Mouse (Mus musculus) embryonic facial prominence, embryonic 14.5 days (tissue): ENCODE data around the gene Sh3bp2. TPM values are rescaled to one million over a fixed set of nuclear protein-coding genes. Genes with fewer than 3 reads are reported as not detected.
"Not testable (repeated sequence)": the region's sequence is repeated elsewhere in the genome, so short reads cannot be mapped to it uniquely, and the experiment has no call there.

Source experiments
- ATAC-seq: fragments of 200-750 bp; cut with Nextera tagmentation; 2 replicates; pipeline ENCODE4 v1.8.0; 2017; ENCODE audit warnings: low read depth, moderate number of reproducible peaks, moderate TSS enrichment
- DNase-seq: peaks from one replicate; pipeline ENCODE4 v3.0.0-alpha.2; 2015; ENCODE audit warnings: low spot score
- H3K27ac ChIP-seq: fragments of 300-500 bp; sonication (generic); replicated peaks from 2 replicates; pipeline ENCODE4 v1.5.1; 2014; ENCODE audit warnings: low read depth, mild to moderate bottlenecking, low read length, moderate library complexity
- H3K27me3 ChIP-seq: fragments of 300-500 bp; sonication (generic); replicated peaks from 2 replicates; pipeline ENCODE4 v1.6.1; 2014; ENCODE audit warnings: low read length; ENCODE audit not compliant: control insufficient read depth, insufficient read depth
- H3K36me3 ChIP-seq: fragments of 300-500 bp; sonication (generic); 2 replicates; pipeline ENCODE4 v1.6.1; 2014; ENCODE audit warnings: low read length, mixed read lengths; ENCODE audit not compliant: control insufficient read depth, insufficient read depth
- H3K4me1 ChIP-seq: fragments of 300-500 bp; sonication (generic); 2 replicates; pipeline ENCODE4 v1.6.1; 2014; ENCODE audit warnings: antibody characterized with exemption, low read length; ENCODE audit not compliant: control insufficient read depth, insufficient read depth
- H3K4me2 ChIP-seq: fragments of 300-500 bp; sonication (generic); 2 replicates; pipeline ENCODE4 v1.6.1; 2014; ENCODE audit warnings: low read depth, mild to moderate bottlenecking, low read length, moderate library complexity, mixed read lengths
- H3K4me3 ChIP-seq: fragments of 300-500 bp; sonication (generic); 2 replicates; pipeline ENCODE4 v1.5.1; 2014; ENCODE audit warnings: low read depth, mild to moderate bottlenecking, low read length
- H3K9ac ChIP-seq: fragments of 300-500 bp; sonication (generic); 2 replicates; pipeline ENCODE4 v1.6.1; 2014; ENCODE audit warnings: low read depth, mild to moderate bottlenecking, low read length, moderate library complexity, mixed read lengths
- H3K9me3 ChIP-seq: fragments of 300-500 bp; sonication (generic); 2 replicates; pipeline ENCODE4 v1.6.1; 2016; ENCODE audit warnings: low read length; ENCODE audit not compliant: control insufficient read depth
- WGBS: fragments of 180-500 bp; shearing (Covaris S2); extraction: QIAGEN DNeasy Blood & Tissue Kit; methylation state at CpG from one replicate; pipeline ENCODE4 v1.1.7; 2014; 5-methylcytosine and 5-hydroxymethylcytosine counted together
- polyA plus RNA-seq: library from polyadenylated mRNA; unstranded; fragments of >200 nt; fragmentation: Nextera tagmentation; extraction: Ambion mirVana; gene quantifications from 2 replicates; pipeline ENCODE4 v1.2.1, GENCODE M21; 2014

Sh3bp2 gene
- polyA plus RNA-seq, 1 experiment from 2014 or later: 8.7 TPM

DNA sequence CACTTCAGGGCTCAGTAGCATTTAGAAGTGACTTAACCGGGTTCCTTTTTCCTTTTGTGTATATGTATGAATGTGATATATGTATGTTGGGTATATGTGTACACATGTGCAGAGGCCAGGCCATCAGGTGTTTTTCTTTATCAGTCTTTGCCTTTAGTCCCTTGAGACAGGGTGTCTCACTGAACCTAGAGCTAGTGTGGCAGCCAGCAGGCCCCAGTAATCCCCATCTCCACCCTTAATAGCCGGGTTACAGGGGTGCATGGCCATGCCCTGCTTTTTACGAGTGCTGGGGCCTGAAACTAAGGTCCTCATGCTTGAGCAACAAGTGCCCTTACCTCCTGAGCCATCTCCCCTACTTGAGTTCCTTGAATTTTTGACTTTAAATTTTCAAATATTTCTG lies 45.9 kb downstream of the Sh3bp2 start:
- H3K27ac ChIP-seq: no peak overlapping the region
- peaks cover 8% of the 10 kb centered on the region for H3K4me1 ChIP-seq
- no peak overlapping the region for H3K4me3 ChIP-seq
- ATAC-seq (no peak), DNase-seq (no peak)
- 83% methylated on average over 3 of the region's 3 CpGs for WGBS
- no peaks in the 10 kb centered on the region for H3K9me3 ChIP-seq
- H3K36me3 ChIP-seq: no peaks in the 10 kb centered on the region
- H3K27me3 ChIP-seq: no peaks in the 10 kb centered on the region
- no peak overlapping the region for H3K9ac ChIP-seq
- H3K4me2 ChIP-seq: no peak overlapping the region

DNA sequence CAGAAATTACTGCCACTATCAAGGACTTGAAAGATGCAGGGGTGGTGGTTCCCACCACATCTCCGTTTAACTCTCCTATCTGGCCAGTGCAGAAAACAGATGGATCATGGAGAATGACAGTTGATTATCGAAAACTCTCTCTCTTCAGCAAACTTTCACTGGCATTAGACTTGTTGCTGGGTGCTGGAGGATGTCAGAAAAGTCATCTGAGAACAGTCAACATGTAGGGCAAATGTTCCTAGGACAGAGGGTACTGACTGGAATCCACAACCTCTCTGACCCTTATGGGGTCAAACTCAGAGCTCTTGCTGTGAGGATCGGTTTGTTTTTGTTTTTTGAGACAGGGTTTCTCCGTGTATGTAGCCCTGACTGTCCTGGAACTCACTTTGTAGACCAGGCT lies 46.9 kb downstream of the Sh3bp2 start:
- not testable (repeated sequence) for H3K27ac ChIP-seq, DNase-seq, H3K9me3 ChIP-seq, H3K27me3 ChIP-seq, ATAC-seq, H3K4me1 ChIP-seq, H3K36me3 ChIP-seq
- Histone ChIP-seq H3K4me2 (peak overlapping the region; percentile 69), H3K9ac (peak overlapping the region; percentile 99), H3K4me3 (peak overlapping the region; percentile 97; the same call in 1 of the 2 replicates)
- WGBS: 53% methylated on average over 3 of the region's 4 CpGs

DNA sequence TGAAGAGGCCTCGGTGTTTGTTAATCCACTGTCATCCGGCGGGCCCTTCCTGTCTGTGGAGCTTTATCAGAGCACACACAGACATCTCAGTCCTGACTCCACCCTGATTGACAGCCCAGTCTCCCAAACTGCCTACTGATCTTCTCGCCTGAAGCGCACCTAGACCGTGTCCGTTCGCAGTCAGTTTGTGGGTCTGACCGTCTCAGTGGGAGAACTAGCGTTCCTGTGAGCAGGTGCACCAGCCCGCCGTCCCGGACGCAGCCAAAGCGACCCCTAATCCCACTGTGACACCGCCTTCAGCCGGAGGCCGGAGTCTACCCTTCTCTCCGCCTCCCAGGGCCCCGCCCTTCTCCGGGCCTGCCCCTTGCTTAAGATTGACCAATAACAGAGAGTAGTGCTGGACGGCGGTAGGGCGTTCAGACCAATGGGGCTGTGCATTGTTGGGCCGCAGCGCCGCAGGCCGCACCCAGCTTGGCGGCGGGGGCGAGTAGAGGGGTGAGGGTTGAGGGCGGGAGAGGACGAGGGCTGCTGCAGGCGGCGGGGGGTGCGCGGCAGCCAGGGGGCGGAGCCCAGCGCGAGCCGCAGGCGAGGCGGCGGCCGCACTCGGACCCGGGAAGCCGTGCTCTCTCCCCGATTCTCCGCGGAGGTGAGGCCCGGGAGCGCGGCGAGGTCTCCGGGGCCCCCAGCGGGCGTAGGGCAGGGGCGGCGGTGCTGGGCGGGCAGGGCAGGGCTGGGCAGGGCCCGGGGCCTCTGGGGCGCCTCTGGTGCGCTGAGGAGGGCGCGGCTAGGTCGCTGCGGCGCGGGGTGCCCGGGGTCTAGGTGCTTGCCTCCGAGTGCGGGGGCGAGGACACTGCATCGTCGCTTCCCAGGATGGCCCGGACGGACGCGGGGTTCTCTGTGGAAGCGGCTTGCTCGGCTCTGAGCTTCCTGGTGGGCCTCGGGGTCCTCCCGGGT lies 47.9 kb downstream of the Sh3bp2 start, which contains the start of gene Add1:
Gene Add1 (plus strand): TSS at position 397 of the 954 bp plus-strand sequence.
- Histone ChIP-seq H3K4me1 (peaks cover 8% of the 10 kb centered on the region), H3K4me3 (peak within 1 kb of the TSS; percentile 97), H3K36me3 (no peaks in the 10 kb centered on the region), H3K27ac (peak within 1 kb of the TSS; percentile 89), H3K27me3 (no peaks in the 10 kb centered on the region), H3K9me3 (no peaks in the 10 kb centered on the region), H3K9ac (peak within 1 kb of the TSS; percentile 99), H3K4me2 (peak within 1 kb of the TSS; percentile 69)
- under 1% methylated on average over 40 of the region's 84 CpGs for WGBS
- DNase-seq (peak; percentile 97), ATAC-seq (peak; percentile 100)

DNA sequence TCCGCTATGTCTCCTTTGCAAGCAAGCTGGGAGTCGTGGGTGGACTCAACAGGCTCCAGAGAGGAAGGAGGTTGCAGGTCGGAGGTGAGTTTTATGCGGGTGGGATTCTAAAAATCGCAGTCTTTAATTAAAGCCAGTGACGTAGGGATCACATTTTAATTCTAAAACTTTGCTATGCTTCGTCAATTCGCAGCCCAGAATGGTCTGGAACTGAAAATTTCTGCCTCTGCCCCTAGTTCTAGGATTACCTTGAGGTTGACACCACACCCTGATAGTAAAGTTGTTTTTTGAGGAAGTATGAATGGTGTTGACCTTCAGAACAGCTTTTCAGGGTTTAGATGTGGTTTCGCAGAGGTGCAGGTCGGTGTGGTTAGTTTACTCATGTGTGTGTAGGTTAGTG lies 49.1 kb downstream of the Sh3bp2 start:
- Histone ChIP-seq H3K4me3 (peak overlapping the region; percentile 97), H3K9me3 (no peaks in the 10 kb centered on the region), H3K36me3 (no peaks in the 10 kb centered on the region), H3K4me1 (peaks cover 8% of the 10 kb centered on the region), H3K27me3 (no peaks in the 10 kb centered on the region), H3K9ac (peak overlapping the region; percentile 99), H3K27ac (peak overlapping the region; percentile 89; the same call in 1 of the 2 replicates), H3K4me2 (peak overlapping the region; percentile 69)
- 25% methylated on average over 10 of the region's 10 CpGs for WGBS
- DNase-seq (no peak), ATAC-seq (no peak)

DNA sequence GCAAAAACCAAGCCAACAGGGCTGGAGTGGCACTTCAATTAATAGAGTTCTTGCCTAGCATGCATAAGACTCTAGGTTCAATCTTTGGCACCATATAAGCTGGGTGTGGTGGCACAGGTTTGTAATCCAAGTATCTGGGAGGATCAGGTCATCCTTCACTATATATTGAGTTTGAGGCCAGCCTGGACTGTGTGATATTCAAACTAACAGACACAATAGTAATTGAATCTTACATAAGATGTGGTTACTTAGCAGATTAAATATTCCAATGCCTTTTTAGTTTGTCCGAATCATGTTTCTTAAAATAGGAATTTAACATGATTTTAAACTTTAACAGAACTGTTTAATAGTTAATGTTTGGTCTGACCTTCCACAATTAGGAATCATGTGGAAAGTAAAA lies 50.6 kb downstream of the Sh3bp2 start:
- ATAC-seq (no peak), DNase-seq (no peak)
- Histone ChIP-seq H3K4me2 (no peak overlapping the region), H3K4me3 (no peak overlapping the region), H3K4me1 (peaks cover 8% of the 10 kb centered on the region), H3K27me3 (no peaks in the 10 kb centered on the region), H3K9ac (no peak overlapping the region), H3K9me3 (no peaks in the 10 kb centered on the region), H3K27ac (no peak overlapping the region), H3K36me3 (no peaks in the 10 kb centered on the region)
- 85% methylated on average over 1 of the region's 1 CpGs for WGBS

DNA sequence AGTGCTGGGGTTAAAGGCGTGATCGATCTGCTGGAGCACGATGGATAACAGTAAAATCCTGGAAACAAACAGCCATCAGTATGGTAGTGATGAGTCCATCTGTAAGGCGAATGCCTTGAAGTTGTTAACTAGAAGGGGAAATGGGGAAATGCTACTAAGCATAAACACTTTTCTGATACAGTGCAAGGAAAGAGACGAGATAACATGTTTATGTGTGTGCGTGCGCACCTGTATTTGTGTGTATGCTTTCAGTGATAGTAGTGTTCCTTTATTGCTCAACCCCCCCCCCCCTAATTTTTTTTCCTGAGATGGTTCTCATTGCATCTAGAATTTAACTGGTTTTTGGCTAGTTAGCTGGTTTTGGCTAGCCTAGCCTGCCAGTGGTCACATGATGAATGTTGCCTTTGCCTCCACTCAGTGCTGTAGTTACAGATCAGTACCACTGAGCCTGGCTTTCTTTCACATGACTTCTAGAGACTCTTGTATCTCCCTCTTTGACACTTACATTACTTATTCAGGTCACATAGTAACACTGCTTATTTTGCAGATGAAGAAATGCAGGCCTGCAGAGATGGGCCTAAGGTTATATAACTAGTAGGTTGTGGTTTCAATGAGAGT lies 52.5 kb downstream of the Sh3bp2 start:
- ATAC-seq: no peak
- no peak overlapping the region for H3K27ac ChIP-seq
- H3K4me2 ChIP-seq: no peak overlapping the region
- no peaks in the 10 kb centered on the region for H3K27me3 ChIP-seq
- no peak overlapping the region for H3K4me3 ChIP-seq
- H3K36me3 ChIP-seq: no peaks in the 10 kb centered on the region; the same call in 1 of the 2 replicates
- H3K4me1 ChIP-seq: peaks cover 6% of the 10 kb centered on the region
- H3K9me3 ChIP-seq: no peaks in the 10 kb centered on the region
- 97% methylated on average over 7 of the region's 7 CpGs for WGBS
- DNase-seq: no peak
- no peak overlapping the region for H3K9ac ChIP-seq

DNA sequence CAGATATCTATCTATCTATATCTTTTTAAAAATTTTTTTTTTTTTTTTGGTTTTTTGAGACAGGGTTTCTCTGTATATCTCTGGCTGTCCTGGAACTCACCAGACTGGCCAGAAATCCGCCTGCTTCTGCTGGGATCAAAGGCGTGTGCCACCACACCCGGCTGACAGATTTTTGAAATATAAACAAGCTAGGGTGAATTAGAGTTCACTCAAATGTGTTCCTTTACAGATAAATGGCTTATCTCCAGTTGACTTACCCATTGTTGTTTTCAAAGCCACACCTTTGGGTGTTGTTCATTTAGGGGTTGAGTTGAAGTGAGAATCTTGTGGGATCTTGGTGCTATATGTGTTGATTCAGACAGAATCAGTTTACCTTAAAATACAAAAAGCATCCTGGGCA lies 53.7 kb downstream of the Sh3bp2 start:
- 82% methylated on average over 3 of the region's 3 CpGs for WGBS
- H3K9me3 ChIP-seq: no peaks in the 10 kb centered on the region
- no peak overlapping the region for H3K4me3 ChIP-seq
- no peak overlapping the region for H3K4me2 ChIP-seq
- no peaks in the 10 kb centered on the region; the same call in 1 of the 2 replicates for H3K36me3 ChIP-seq
- no peak overlapping the region for H3K9ac ChIP-seq
- peaks cover 6% of the 10 kb centered on the region for H3K4me1 ChIP-seq
- no peak for ATAC-seq
- no peak overlapping the region for H3K27ac ChIP-seq
- no peaks in the 10 kb centered on the region for H3K27me3 ChIP-seq
- DNase-seq: no peak

DNA sequence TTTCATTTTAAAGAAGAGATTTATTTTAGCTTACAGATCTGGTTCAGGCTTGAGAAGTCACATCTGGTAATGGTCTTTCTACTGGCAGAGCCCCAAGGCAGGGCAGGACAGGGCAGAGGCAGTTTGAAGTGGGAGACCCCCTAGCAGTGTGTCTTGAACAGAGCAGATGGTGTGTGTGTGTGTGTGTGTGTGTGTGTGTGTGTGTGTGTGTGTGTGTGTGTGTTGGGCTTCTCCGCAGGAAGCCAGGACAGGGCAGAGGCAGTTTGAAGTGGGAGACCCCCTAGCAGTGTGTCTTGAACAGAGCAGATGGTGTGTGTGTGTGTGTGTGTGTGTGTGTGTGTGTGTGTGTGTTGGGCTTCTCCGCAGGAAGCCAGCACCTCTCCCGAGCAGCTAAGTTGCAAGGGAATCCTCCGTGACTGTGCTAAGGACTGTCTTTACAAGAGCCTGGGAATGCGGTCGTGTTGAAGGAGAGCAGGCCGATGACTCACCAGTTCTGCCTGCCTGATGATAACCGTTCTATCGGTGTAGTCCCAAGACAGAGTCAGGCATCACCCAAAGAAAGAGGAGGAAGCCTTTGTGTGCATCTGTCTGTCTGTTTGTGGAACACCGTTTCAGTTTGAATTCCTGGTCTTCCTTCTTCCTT lies 56.2 kb downstream of the Sh3bp2 start:
- DNase-seq: peak; percentile 72

More for the DNA sequence above, 56.2 kb downstream of the Sh3bp2 start:
- Histone ChIP-seq H3K27ac (peak overlapping the region; percentile 71), H3K4me2 (0 out of 2 replicates have a peak overlapping the region, but pooled peaks have one; percentile 0)
- not testable (repeated sequence) for H3K4me3 ChIP-seq, H3K4me1 ChIP-seq, H3K9ac ChIP-seq, H3K27me3 ChIP-seq, H3K9me3 ChIP-seq, H3K36me3 ChIP-seq
- WGBS: 25% methylated on average over 8 of the region's 10 CpGs
- peak; percentile 84 for ATAC-seq
